Mouse (Mus musculus) neural tube, embryonic 14.5 days (tissue): ENCODE measurements around the gene Golga7b. TPM values are rescaled to one million over a fixed set of nuclear protein-coding genes. Genes with fewer than 3 reads are reported as not detected.

Source experiments
- ATAC-seq: fragments of 200-750 bp; cut with Nextera tagmentation; 2 replicates; pipeline ENCODE4 v1.8.0; 2017; ENCODE audit warnings: low read depth, mild to moderate bottlenecking, moderate TSS enrichment, moderate library complexity
- H3K27ac ChIP-seq: fragments of 300-500 bp; sonication (generic); 2 replicates; pipeline ENCODE4 v1.5.1; 2014; ENCODE audit warnings: low read depth, mild to moderate bottlenecking, control low read depth, low read length, moderate library complexity, mixed read lengths
- H3K27me3 ChIP-seq: fragments of 300-500 bp; sonication (generic); 2 replicates; pipeline ENCODE4 v1.6.1; 2014; ENCODE audit warnings: low read length; ENCODE audit not compliant: control insufficient read depth, insufficient read depth
- H3K36me3 ChIP-seq: fragments of 300-500 bp; sonication (generic); 2 replicates; pipeline ENCODE4 v1.6.1; 2014; ENCODE audit warnings: low read length, mixed read lengths; ENCODE audit not compliant: control insufficient read depth, insufficient read depth
- H3K4me1 ChIP-seq: fragments of 300-500 bp; sonication (generic); 2 replicates; pipeline ENCODE4 v1.6.1; 2014; ENCODE audit warnings: low read length; ENCODE audit not compliant: control insufficient read depth, insufficient read depth
- H3K4me2 ChIP-seq: fragments of 300-500 bp; sonication (generic); 2 replicates; pipeline ENCODE4 v1.6.1; 2014; ENCODE audit warnings: mild to moderate bottlenecking, low read depth, low read length, control low read depth
- H3K4me3 ChIP-seq: fragments of 300-500 bp; sonication (generic); 2 replicates; pipeline ENCODE4 v1.5.1; 2014; ENCODE audit warnings: low read depth, low read length, control low read depth, mixed read lengths
- H3K9ac ChIP-seq: fragments of 300-500 bp; sonication (generic); replicated peaks from 2 replicates; pipeline ENCODE4 v1.6.1; 2014; ENCODE audit warnings: low read depth, mild to moderate bottlenecking, control low read depth, low read length, mixed read lengths
- H3K9me3 ChIP-seq: fragments of 300-500 bp; sonication (generic); 2 replicates; pipeline ENCODE4 v1.6.1; 2016; ENCODE audit warnings: low read length; ENCODE audit not compliant: control insufficient read depth
- WGBS: fragments of 180-500 bp; shearing (Covaris S2); extraction: QIAGEN DNeasy Blood & Tissue Kit; methylation state at CpG from one replicate; pipeline ENCODE4 v1.1.7; 2014; 5-methylcytosine and 5-hydroxymethylcytosine counted together
- polyA plus RNA-seq: library from polyadenylated mRNA; unstranded; fragments of >200 nt; fragmentation: Nextera tagmentation; extraction: Ambion mirVana; gene quantifications from 2 replicates; pipeline ENCODE4 v1.2.1, GENCODE M21; 2014

Gene Golga7b
- polyA plus RNA-seq, 1 experiment from 2014 or later, result 62.5 TPM

DNA sequence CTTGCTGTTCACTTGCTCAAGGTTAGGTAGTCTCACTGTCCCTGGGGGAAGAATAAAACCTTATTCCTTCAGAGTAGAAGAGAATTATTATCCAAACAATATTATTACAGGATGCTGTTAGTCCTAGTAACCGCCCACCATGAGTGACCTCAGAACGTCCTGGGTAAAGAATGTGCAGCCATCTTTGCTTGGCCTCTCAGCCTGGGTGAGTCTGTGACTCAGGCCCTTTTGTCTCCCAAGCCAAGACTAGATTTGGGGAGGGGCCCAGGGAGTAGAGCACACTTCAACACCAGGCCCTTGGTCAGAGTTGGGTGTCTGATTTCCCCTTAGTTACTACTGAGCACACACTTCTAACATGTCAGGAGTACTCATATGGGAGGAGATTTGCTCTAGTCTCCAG, 32.8 kb upstream of the Golga7b start:
- H3K4me3 ChIP-seq, result no peak overlapping the region
- no peaks in the 10 kb centered on the region for H3K27me3 ChIP-seq
- no peak for ATAC-seq
- WGBS, result 77% methylated on average over 2 of the region's 2 CpGs
- no peak overlapping the region for H3K4me2 ChIP-seq
- H3K9me3 ChIP-seq, result no peaks in the 10 kb centered on the region
- H3K36me3 ChIP-seq, result no peaks in the 10 kb centered on the region
- no peak overlapping the region for H3K27ac ChIP-seq
- H3K9ac ChIP-seq, result no peak overlapping the region
- no peaks in the 10 kb centered on the region for H3K4me1 ChIP-seq

DNA sequence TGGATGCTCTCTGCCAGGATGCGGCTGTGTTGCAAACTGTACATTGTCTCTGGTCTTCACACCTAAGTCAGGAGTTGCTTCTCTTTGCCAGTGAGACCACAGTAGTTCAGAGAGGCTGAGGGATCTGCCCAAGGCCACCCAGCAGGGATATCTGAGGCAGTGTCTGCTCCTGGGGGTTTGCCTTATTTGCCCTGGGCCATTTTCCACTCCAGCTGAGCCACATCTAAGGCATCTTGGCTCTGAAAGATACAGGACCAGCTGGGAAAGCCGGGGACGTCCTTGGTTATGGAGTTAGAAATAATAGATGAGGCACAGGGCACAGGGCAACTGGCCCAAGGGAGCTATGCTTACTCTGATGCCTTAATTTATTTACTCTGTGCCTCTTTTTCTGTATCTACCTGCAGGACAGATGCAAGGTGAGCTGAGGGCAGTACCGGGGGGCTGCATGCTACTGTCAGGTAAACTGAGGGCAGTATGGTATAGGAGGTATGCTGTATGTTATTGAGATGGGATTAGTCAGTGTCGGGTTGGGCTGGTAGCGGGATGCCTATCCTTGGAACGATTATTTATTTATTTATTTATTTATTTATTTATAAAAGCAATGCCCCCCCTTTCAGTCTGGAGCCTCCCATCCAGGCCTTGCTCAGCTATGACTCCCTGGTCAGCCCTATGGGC, 30.5 kb upstream of the Golga7b start:
- Histone ChIP-seq H3K27ac (no peak overlapping the region), H3K4me1 (no peaks in the 10 kb centered on the region), H3K9me3 (no peaks in the 10 kb centered on the region), H3K4me2 (no peak overlapping the region), H3K9ac (no peak overlapping the region), H3K36me3 (no peaks in the 10 kb centered on the region), H3K27me3 (no peaks in the 10 kb centered on the region), H3K4me3 (no peak overlapping the region)
- ATAC-seq, result peak; percentile 9; the same call in 1 of the 2 replicates
- 56% methylated on average over 7 of the region's 7 CpGs for WGBS

- ATAC-seq, result peak; percentile 44; the same call in 1 of the 2 replicates
These were observed 30.0 kb upstream of the Golga7b start for GRCm38 (mm10) chr19:42217374-42217763.

DNA sequence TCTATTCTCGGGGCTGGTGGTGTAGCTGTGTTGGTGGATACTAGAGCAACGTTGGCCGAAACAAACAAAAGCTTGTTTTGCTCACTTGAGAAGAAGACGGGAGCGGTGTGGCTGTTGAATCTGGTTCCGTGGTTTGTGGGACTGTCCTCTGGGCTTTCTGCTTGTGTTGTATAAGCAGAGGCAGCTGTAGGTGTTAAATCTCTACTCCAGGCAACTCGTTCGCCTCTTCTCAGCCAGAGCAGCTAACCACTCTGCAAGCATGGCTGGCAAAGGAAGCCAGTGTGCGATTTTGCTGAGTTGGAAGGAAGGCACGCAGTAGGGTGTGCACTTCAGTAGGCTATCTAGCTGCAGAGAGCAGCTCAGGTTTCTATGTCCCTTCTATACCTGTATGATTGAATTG, 20.9 kb upstream of the Golga7b start:
- no peak overlapping the region for H3K4me2 ChIP-seq
- H3K36me3 ChIP-seq, result no peaks in the 10 kb centered on the region
- H3K9me3 ChIP-seq, result no peaks in the 10 kb centered on the region
- H3K4me1 ChIP-seq, result peaks cover 17% of the 10 kb centered on the region; the same call in 1 of the 2 replicates
- no peak overlapping the region for H3K9ac ChIP-seq
- H3K27me3 ChIP-seq, result no peaks in the 10 kb centered on the region
- peak overlapping the region; percentile 8; the same call in 1 of the 2 replicates for H3K27ac ChIP-seq
- WGBS, result 85% methylated on average over 10 of the region's 10 CpGs
- ATAC-seq, result no peak
- no peak overlapping the region for H3K4me3 ChIP-seq

More at GRCm38 (mm10) chr19:42217374-42217763, 30.0 kb upstream of the Golga7b start:
- Histone ChIP-seq H3K9ac (no peak overlapping the region), H3K27me3 (no peaks in the 10 kb centered on the region), H3K9me3 (no peaks in the 10 kb centered on the region), H3K36me3 (no peaks in the 10 kb centered on the region), H3K4me2 (no peak overlapping the region), H3K27ac (no peak overlapping the region), H3K4me1 (no peaks in the 10 kb centered on the region), H3K4me3 (no peak overlapping the region)
- 35% methylated on average over 2 of the region's 2 CpGs for WGBS

GRCm38 (mm10) chr19:42229499-42230287, 17.7 kb upstream of the Golga7b start:
- Histone ChIP-seq H3K4me1 (peaks cover 17% of the 10 kb centered on the region; the same call in 1 of the 2 replicates), H3K27ac (no peak overlapping the region), H3K4me2 (no peak overlapping the region), H3K4me3 (no peak overlapping the region), H3K9ac (no peak overlapping the region), H3K9me3 (no peaks in the 10 kb centered on the region), H3K36me3 (no peaks in the 10 kb centered on the region), H3K27me3 (no peaks in the 10 kb centered on the region)
- 63% methylated on average over 17 of the region's 17 CpGs for WGBS
- no peak for ATAC-seq

GRCm38 (mm10) chr19:42230288-42230568, 17.1 kb upstream of the Golga7b start:
- 77% methylated on average over 5 of the region's 5 CpGs for WGBS
- no peak for ATAC-seq
- no peak overlapping the region for H3K27ac ChIP-seq
- H3K4me2 ChIP-seq, result no peak overlapping the region
- peaks cover 17% of the 10 kb centered on the region; the same call in 1 of the 2 replicates for H3K4me1 ChIP-seq
- no peaks in the 10 kb centered on the region for H3K27me3 ChIP-seq
- no peaks in the 10 kb centered on the region for H3K36me3 ChIP-seq
- H3K4me3 ChIP-seq, result no peak overlapping the region
- H3K9ac ChIP-seq, result no peak overlapping the region
- H3K9me3 ChIP-seq, result no peaks in the 10 kb centered on the region

GRCm38 (mm10) chr19:42230986-42231385, 16.4 kb upstream of the Golga7b start:
- Histone ChIP-seq H3K36me3 (no peaks in the 10 kb centered on the region), H3K4me1 (peaks cover 17% of the 10 kb centered on the region; the same call in 1 of the 2 replicates), H3K4me2 (no peak overlapping the region), H3K9me3 (no peaks in the 10 kb centered on the region), H3K4me3 (no peak overlapping the region), H3K9ac (no peak overlapping the region), H3K27me3 (no peaks in the 10 kb centered on the region), H3K27ac (no peak overlapping the region)
- WGBS, result 91% methylated on average over 13 of the region's 13 CpGs
- no peak for ATAC-seq

DNA sequence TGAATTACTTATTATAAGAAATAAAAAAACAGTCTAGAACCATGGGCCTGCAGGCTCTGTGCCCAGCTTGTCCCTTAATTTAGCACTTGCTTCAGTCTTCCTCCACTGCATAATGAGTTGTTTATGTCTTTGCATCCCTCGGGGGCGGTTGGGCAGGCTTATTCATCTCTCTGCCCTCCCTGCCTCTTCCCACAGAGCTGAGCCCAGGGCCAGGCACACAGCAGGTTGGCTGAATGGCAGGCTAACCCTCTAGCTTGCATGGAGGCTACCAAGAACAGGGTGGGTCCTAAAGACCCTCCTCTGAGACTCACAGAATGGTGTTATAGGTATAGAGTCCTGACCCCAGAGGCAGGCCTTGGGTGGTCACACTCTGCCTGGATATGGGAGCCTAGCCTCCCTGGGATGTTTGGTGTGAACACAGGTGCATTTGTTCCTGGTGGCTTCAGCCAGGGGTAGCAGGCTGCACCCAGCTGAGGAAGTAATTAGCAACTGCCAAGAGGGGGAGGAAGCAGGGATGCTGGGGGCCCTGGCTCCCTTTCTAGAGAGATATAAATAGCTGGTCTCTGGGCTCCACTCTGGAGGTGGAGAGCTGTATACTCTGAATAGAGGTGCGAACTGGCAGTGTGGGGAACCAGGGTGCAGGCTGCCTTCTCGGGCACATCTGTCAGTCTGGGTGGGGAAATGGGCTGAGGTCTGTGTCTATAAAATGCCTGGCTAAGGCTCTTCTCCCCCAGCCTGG, 9.6 kb upstream of the Golga7b start:
- H3K9ac ChIP-seq, result no peak overlapping the region
- peak; percentile 61 for ATAC-seq
- WGBS, result 11% methylated on average over 4 of the region's 4 CpGs

GRCm38 (mm10) chr19:42238341-42238715, 9.0 kb upstream of the Golga7b start:
- WGBS, result 70% methylated on average over 7 of the region's 7 CpGs
- Histone ChIP-seq H3K9me3 (no peaks in the 10 kb centered on the region), H3K4me3 (no peak overlapping the region), H3K4me2 (no peak overlapping the region), H3K9ac (no peak overlapping the region), H3K27ac (peak overlapping the region; percentile 44; the same call in 1 of the 2 replicates), H3K27me3 (no peaks in the 10 kb centered on the region), H3K4me1 (peaks cover 8% of the 10 kb centered on the region), H3K36me3 (no peaks in the 10 kb centered on the region)
- no peak for ATAC-seq

More for the DNA sequence above, 9.6 kb upstream of the Golga7b start:
- Histone ChIP-seq H3K4me3 (no peak overlapping the region), H3K27me3 (no peaks in the 10 kb centered on the region), H3K36me3 (no peaks in the 10 kb centered on the region), H3K4me1 (peaks cover 8% of the 10 kb centered on the region), H3K27ac (peak overlapping the region; percentile 48; the same call in 1 of the 2 replicates), H3K4me2 (no peak overlapping the region), H3K9me3 (no peaks in the 10 kb centered on the region)
